Mouse (Mus musculus) thymus, postnatal 4 days (tissue): ENCODE results near the gene Preb.

Source experiments
- DNase-seq: peaks from one replicate; pipeline ENCODE4 v3.0.0; 2021

Gene Preb

DNA sequence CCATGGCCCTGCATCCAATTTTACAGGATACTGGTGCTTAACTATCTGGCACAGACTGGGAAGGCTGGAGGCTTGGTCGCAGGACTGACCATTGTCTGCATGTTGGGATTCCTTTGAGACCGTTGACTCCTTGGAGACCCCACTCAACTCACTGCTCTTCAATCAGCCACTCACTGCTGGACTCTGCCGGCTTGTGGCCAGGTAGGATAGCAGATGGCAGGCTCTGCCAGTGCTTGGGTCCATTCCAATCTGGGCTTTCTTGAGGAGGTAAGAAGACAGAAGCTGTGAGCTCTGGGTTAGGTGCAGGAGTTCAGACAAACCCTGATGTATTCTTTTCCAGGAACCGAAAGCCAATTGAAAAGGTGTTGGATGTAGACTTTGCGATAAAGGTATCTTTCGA is 6.1 kb downstream of the Preb start:
- DNase-seq: no peak

DNA sequence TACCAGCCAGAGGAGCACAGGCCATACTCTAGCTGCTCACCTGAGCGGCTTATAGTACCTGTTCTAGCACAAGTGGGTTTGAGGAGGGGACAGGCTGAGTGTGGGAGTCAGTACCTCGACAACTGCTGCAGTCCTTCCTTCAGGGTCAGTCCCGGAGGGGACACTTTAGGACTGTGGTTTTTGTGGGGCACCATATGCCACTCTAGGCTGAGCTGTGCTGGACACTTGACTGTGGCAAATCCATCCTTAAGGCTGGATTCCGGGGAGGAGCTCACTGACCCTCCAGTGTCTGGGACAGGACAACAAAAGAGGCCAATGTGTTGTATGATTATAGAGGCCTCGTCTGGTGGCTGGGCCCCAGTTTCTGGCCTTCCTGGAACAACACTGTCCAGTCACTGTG is 7.6 kb downstream of the Preb start:
- DNase-seq: no peak

DNA sequence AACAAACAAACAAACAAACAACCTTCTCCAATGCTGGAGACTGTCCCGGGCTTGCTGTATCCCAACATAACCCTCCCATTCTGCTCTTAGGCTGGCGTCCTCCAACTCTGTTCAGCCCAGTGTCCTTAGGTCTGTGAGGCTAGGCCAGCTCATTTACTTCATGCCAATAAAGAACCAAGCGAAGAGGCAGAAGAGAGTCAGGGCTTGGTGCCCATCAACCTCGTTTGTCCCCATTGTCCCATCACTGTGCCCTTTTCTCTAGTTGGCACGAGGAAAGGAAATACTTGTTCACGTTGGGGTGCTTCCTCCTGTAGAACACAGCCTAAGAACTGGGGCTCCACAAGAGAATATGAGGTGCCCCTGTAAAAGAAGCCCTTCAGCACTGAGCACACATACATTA is 8.5 kb downstream of the Preb start:
- DNase-seq: no peak

DNA sequence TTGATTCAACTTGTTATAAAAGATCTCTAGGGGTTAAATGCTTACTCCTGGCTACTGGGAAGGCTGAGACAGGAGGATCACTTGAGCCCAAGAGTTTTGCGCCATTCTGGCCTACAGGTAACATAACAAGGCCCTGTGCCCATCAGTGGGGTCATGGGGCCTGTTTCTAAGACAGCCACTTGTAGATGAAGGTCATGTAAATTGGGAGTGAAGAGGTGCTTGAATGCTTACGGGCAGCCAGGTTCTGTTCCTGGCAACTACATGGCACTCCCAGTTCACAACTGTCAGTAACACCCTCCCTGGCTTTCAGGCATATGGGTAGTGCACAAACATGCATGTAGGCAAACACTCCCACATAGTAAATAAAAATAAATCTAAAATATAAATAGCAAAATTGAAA is 9.2 kb downstream of the Preb start:
- DNase-seq: no peak

DNA sequence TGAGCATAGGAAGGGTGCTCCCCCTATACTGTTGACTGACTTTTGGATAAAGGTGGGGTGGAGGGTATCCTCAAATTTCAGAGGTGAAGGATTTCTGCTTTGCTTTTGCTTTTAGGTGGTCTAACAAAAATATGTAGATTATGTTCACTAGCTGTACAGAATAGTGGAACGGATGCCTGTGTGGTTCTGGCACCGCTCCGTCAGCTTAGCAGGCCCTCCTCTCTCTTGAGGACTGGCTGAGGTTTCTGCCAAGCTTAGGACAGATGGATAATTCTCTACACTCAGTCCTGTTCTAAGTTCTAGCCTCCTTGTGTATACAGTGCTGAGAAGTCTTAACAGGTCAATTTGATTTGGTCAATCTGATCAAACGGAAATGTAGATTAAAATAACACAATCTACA is 9.7 kb downstream of the Preb start:
- no peak for DNase-seq

DNA sequence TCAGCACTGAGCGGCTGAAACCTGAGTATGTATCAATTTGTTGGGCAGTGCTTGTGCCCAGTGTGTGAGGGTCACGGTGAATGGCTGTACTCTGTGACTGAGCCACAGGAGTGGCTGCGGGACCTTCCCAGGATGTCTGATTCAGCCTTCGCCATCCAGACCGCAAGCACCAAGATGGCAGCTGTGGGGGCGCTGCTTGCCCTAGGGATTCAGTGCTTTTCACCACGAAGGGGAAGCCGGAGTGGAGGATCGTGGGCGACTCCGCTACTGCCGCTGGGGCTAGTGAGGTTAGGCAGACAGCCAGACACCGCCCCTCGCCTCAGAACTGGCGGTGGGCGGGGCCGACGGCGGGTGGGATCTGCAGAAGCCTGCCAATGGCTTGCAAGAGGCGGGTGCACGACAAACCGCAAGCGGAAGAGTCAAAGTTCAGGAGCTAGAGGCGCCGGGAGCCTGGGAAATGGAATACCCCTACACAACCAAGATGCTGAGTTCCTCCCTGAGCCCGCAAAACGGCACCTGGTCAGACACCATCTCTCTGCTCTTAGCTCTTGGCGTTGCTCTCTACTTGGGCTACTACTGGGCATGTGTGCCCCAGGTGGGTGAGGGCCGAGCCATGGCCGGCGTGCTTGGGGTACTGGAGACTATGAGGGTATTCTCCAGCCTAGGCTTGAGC is 10.4 kb downstream of the Preb start:
- peak; percentile 97 for DNase-seq

DNA sequence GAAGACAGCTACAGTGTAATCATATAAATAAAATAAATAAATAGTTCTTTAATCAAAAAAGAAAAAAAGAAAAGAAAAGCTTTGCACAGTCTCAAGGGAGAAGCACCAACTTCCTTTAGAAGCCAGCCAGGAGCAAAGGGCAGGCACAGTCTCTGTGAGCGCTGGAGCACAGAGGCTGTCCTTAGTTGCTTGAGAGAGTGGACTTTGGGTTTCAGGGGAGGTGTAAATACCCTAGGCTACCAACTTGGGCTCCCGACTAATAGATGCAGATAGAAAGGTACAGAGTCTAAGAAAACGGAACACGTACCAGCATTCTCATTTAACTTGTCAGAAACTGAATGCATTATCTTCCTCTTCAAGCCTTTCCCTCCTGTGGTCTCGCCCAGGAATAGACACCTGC is 11.5 kb downstream of the Preb start:
- no peak for DNase-seq

DNA sequence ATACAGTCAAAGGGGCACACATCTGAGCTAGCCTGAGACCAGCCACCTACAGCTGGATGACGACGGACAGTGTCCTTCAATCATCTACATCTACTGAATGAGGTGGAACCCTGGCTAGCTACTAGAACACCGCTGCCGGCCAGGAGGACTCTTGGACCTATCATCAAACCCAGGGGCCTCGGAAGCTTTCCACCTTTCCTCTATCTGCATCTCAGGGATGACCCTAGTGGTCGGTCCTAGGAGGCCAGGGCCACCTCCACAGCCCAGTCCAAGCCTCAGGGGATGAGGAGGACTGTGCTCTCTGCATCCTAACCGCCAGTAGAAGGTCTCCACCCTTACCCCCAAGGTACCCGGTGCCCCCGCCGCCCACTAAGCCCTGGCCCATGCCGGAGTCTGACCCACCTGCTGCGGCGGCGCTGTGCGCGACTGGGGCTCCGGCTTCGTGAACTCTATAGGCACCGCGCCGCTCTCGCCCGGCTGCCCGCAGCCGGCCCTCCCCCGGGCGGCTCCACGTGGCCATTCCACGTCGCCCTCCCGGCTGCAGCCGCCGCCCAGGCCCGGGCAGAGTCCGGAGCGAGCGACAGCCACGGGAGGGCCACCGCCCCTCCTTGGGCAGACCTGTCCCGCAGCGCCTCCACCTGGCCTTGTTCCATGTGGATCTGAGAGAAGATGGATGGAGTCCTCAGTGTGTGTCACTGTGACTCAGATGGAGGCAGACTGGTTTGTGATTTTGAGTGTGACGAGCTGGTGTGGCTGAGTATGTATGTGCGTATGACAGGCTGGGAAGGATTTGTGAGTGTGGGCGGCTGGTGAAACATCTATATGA is 15.0 kb downstream of the Preb start, which contains the start of gene Cgref1:
TSS of gene Cgref1 (minus strand) at position 636 of the 826 bp plus-strand sequence.
- DNase-seq: peak; percentile 66

DNA sequence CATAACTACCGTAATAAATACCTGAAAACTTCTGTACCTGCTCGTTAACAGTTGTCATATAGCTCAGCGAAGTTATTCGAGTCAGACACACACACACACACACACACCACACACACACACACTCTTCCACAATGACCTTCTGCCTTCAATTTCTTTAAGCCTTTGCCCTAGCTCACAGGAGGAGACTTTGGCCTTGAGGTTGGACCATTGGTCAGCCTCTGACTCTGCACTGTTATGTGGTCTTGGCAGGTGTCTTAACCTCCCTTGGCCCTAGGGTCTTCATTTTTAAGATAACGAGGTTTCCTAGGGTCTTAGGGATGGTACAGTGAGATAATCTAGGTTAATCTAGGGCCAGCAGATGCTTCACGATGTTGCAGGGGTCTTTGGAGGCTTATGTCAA is 15.8 kb downstream of the Preb start:
- DNase-seq: no peak

DNA sequence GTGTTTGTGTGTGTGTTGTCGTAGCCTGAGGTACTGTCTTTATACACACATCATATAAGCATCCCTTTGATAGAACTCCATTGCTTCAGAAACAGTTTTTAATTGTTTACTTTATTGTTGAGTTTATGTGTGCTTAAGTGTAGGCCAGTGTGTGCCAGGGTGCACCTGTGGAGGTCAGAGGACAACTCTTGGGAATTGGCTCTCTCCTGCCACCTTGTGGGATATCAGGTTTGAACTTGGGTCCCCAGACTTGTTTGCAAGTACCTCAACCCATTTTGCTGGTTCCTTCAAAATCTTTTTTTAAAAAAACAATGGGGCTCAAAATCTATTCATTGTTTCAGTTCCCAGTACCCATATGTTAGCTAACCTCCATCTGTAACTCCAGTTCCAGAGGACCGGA is 17.2 kb downstream of the Preb start:
- DNase-seq: peak; percentile 72

DNA sequence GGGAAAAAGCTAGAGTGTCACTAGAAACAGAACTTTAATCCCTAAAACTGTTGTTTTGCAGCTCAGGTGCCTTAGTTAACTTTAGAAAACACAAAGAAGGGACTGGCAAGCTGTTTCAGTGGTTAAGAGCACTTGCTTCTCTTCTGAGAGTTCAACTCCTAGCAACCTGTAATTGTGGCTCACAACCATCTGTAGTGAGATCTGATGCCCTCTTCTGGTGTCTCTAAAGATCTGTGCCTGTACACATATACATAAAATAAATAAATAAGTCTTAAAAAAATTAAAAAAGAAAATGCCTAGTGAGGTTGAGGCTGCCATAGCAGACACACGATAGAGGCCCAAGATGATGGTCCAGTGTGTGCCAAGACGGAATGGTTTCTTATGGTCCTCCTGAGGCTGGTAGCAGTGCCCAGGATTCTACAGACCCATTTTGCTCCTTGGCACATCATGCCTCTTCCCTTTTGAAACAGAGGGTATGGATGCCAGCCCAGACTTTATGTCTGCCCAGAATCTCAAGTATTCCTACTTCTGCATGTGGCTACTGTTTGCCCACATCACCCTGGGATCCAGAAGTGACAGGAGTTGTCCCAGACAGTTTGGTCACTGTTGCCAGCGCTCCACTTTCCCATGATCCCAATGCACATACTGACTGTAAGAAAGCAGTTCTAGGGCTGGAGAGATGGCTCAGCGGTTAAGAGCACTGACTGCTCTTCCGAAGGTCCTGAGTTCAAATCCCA is 25.3 kb downstream of the Preb start:
- no peak for DNase-seq

DNA sequence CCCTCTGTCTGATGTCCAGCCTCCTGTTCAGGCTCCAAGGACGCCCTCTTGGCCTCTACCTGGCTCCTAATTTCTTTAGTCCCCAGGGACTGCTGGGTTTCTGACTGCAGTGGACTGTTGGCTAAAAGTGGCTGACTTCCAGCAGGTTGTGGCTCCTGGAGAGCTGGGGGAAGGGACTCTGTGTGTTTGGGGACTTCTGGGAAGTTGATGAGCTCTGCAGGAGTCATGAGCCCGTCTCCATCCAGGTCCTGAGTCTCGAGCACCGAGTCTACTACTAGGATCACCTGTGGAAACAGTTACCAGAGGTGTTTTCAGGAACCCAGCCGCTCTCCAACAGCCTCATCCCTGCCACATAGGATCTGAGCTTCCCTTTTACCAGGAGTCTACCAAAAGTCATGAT is 26.5 kb downstream of the Preb start:
- no peak for DNase-seq

DNA sequence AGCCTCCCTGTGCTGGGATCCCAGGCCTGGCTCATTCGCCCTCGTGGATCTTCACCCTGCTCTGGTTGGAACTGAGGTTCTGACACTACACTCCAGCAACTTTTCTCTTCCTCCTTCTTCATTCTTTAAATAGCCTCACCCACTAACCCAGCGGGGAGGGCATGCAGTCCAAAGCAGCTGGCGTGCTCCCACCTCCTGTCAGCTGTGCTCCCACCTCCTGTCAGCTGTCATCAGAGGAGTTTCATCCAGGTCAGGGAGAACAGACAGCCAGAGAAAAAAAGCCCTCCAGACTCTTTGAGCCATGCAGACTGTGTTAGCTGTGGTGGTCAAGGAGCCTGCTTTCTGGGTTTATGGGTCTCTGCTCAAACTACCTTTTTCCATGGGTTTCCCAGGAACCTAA is 28.8 kb downstream of the Preb start:
- DNase-seq: no peak

DNA sequence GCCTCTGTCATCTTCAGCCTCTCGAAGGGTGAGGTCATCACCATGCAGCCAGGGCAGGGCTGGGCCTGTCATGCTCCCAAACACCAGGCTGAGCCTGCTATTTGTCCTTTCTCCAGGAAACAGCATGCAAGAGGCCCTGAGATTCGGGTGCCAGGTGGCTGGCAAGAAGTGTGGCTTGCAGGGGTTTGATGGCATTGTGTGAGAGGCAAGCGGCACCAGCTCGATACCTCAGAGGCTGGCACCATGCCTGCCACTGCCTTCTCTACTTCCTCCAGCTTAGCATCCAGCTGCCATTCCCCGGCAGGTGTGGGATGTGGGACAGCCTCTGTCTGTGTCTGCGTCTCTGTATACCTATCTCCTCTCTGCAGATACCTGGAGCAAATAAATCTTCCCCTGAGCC is 29.3 kb downstream of the Preb start:
- no peak for DNase-seq

DNA sequence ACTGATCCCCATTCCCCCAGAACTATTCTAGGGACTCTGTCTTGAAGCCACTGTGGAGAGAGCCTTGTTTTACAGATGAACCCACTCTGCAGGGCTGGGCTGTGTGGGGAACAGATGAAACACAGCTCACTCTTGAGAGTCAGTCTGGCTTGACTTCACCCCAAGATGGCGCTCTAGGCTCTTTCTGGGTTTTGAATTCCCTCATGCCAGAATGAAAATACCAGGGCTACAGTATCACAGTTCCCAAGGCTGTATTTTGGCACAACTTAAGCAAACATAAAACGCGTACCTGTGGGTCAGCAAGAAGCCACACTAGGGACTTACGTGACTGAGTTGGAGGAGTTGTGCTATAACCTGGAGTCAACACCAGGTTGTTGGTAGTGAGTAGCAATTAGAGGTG is 30.0 kb downstream of the Preb start:
- DNase-seq: peak; percentile 80

DNA sequence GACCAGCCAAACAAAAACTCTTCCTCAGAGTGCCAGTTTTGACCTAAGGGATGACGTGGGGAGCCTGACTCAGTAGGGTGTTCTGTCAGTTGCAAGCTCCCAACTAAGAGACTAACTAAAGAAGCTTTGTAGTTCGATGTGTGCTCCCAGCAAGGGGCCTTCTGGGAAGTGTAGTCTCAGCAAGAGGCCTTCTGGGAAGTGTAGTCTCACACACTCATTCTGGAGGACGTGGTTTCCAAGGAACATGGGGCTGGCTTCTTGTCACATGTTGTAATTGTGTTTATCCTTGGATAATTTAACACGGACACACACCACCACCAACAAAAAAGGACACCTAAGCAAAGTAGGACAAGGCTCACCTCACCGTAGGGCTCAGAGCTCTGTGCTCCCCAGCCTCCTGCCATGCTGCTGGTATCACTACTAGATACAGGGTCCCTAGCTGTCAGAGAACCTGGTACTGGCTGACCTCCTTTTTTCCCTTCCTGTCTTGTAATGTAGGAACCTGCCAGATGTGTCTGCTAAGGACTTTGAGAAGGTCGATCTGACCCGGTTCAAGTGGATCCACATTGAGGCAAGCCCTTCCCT is 32.1 kb downstream of the Preb start:
- DNase-seq: no peak

DNA sequence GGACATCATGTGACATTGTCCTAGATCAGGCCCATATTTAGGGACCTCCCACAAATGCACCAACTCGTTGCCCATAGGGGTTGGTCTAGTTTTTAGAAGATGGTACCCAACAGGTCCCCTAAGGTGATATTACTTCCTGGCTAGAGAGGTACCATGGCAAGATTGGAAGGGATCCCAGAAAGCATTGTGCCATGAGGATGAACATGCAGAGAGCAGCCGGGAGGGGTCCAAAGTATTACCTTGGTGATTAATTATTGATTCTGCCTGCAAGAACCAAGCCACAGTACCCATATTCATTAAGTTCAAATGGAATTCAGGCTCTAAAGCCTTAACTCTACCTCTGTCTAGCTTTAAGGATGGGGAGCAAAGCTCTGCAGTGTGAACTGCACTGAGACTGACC is 34.1 kb downstream of the Preb start:
- no peak for DNase-seq

DNA sequence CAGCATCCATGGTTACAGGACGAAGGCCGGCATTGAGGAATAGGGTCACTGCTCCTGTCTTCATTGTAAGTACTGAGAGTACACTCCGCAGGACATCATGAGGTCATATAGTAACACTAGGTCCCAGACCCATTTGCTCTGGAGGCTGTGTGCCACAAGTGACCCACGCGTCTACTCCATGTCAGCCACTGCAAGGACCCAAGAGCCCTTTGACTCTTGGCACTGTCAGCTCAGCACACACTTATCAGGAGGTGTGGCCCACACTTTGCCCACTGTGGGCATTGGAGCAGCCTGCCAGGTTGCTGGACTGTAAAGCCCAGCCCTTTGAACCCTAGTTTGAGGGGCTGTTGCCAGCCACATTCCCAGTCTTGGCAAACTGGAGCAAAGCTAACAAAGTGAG is 34.9 kb downstream of the Preb start:
- DNase-seq: no peak

DNA sequence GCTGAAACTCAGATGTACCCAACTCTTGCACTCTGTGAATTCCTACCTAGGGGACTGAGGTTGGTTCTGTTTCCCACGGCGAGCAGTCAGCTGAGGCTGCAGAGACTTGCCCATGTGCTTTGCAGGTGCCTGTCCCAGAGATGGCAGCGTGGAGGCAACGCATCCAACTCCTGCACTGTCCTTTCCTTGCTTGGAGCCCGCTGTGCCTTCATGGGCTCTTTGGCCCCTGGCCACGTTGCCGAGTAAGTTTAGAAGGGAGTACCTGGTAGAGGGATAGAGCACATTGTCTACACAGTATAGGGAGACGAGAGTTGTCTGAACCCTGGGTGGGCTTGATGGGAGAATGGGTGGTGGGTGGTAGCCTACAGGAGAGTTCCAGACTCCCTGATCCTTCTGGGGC is 35.5 kb downstream of the Preb start:
- no peak for DNase-seq

DNA sequence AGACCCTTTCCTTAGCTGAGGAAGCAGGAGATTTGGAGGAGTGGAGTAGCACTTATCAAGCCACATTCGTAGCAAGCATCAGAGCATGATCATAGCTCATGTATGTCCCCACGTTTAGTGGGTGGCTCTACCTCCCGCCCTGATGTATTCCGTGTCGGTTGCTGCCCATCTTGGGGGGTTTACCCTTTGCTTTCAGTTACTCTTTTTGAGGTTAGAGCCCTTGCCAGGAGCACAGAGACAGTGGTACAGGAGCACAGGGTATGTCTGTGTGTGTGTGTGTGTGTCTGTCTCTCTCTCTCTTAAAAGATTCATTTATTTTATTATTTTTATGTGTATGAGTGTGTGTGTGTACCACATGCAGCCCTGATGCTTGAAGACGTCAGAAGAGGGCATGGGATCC is 37.0 kb downstream of the Preb start:
- DNase-seq: no peak

DNA sequence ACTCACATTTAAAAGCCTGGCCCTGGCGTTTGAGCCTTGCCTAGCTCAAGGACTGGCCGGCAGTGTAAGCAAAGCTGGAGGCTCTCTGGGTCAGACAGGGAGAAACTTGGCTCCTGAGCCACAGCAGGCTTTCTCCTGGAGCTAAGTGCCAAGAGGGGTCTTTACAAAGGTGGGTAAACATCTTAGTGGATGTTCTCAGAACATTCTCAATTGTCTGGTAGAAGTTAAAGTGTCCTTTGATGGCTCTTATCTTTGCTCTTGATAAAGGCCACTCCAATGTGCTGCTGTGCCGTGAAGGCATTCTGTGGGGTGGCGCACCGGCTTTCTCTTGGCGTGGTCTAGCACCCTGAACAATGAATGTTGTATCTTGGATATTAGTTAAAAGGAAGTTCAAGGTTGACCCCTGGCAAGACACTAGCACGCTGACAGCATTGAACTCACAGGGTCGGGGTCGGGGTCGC is 37.5 kb downstream of the Preb start:
- DNase-seq: no peak

DNA sequence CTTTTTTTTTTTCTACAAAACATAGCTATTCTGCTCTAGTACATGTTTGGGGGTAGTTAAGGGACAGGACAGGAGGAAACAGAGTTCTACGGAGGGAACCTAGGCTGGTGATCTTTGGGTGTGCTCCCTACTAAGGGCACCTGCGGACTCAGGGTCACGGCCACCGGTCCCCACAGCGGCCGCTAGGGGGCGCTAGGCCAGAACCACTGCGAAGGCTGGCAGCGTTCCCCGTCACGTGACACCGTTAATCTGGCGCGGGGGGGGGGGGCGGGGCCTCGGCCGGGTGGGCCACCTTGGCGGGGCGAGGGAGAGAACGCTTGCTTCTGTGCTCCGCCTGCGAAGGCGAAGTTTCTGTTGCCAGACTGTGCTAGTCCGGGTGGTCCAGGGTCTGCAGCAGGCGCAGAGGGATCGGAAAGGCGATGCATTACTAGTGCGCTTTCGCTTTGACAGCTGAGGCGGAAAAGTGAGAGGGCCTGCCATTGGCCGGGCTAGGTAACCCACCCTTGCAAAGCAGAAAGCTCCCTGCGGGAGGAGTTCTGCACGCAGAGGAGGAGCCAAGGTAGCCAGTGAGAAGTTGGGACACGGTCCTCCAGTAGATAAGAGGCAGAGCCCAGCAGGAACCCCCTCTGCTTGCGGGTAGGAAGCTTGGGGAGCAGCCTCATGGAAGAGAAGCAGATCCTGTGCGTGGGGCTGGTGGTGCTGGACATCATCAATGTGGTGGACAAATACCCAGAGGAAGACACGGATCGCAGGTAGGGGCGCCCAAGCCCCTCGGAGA is 38.7 kb downstream of the Preb start, which contains the start of gene Khk:
TSS of gene Khk (plus strand) at position 176 of the 778 bp plus-strand sequence.
- DNase-seq: peak; percentile 98

DNA sequence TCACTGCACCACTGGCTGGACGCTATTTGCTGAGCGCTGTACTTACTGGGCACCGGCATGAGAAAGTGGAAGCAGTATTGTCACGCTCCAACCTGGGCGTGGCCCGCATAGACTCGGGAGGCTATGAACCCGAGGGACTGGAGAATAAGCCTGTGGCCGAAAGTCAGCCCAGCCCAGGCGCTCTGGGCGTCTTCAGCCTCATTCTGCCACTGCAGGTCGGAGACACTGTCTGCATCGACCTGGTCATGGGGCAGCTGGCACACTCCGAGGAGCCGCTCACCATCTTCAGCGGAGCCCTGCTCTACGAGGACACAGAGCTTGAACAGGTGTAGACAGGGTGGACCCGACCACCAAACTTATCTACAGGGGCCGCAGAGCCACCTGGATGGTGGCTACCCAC is 39.5 kb downstream of the Preb start:
- DNase-seq: no peak
